Mouse (Mus musculus) left cerebral cortex, postnatal 10 days (tissue): ENCODE results near the gene Mgat5. TPM values are rescaled to one million over a fixed set of nuclear protein-coding genes. Genes with fewer than 3 reads are reported as not detected.

Source experiments
- DNase-seq, 2 experiments: peaks; one replicate each; pipeline ENCODE4 v3.0.0; 2021 to 2022; ENCODE audit warnings: low spot score in 2 of 2, mixed read lengths in 1 of 2; ENCODE audit errors: extremely low spot score in 1 of 2
- intact Hi-C: fragments of 180-260 bp; cut with DNase I; formaldehyde crosslinking; loops from one replicate; pipeline ENCODE4 v1.15.1; 2025
- total RNA-seq, 2 experiments: library from RNA; stranded (reverse); gene quantifications; 2 replicates each; pipeline ENCODE4 v1.2.3; 2021

Mgat5 gene
- 10 to 100 TPM; 76.8 to 77.1 TPM for total RNA-seq

- intact Hi-C loops, result loop anchor here (2.0 to 5.0 kb wide), 3 partner anchors 188 to 254 kb away; no protein-coding TSS in a partner anchor
- peak; percentile 86 to 93 for DNase-seq
These were observed at the start of gene Mgat5 for GRCm38 (mm10) chr1:127204817-127205485. TSS of gene Mgat5 (plus strand) at chr1:127205015.

DNA sequence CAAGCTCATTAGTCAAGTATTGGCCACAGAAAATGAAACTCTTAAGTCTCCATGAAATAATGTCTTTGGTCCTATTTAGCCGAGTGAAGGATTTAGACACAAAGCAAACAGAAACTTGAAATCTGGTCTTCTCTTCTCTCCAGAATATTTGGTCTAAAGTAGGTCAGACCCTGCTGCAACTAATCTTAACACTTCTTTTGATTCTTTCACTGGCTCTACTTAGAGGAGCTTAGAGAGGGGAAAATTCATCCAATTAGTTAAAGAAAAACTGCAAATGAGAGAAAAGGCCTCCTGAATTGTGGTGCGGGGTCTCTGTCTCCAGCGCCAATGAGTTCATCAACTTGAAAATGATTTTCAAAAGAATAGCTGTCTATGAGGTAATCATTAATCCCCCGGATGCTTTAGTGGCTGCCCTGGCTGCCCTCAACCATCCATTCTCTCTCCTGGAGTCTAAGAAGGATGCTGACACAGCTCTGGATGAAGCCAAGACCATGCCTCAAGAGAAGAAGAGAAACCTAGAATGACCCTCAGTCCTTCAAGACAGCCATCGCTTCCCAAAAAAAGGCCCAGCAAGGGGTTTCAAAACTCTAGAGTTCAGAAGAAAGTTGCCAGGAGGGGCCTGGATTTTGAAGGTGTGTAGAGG, 44.6 kb upstream of the Mgat5 start:
- intact Hi-C loops, result no loop called here
- DNase-seq, result no peak

DNA sequence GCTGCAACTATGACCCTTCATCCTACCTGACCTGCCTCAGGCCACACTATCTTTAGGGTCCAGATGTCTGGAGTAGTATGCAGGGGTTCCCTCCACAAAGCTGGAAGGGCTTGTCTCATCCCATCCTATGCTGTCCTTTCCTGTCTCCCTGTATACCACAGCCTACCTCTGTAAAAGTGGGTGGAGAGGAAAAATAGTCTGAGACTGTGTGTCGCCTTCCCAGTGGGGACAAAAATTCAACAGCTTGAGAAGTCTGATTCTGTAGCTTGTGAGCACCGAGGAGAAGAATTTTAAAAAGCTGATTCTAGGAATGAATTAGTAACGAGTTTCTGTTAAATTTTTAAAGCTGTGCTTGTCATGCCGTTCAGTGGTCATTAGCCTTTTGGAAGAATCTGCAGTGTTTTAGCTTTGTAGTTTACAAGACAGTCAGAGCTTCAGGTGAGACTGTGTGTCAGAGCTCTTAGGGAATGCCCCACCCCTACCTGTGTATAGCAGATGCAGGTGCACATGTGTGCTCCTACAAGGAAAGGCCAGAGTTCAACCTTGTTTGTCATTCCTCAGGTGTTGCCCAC, 40.1 kb upstream of the Mgat5 start:
- intact Hi-C loops, result no loop called here
- no peak for DNase-seq

DNA sequence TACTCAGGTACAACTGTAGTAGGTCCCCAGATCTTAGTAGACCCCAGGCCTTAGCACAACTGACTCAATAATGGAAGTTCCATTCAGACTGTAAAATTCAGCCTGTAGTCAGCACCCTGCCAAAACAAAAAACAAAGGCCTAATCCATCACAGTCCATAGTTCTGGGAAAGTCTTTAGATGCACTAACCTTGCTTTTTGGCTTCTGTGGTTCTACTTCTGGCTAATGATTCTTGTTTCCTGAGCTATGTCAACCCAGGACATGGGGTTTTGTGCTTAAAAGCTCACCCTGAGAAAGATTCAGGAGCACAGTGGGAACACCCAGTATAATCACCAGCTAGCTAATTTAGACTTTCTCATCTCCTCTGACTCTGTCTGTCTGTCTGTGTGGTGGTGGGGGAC, 38.3 kb upstream of the Mgat5 start:
- no peak for DNase-seq
- intact Hi-C loops, result no loop called here

DNA sequence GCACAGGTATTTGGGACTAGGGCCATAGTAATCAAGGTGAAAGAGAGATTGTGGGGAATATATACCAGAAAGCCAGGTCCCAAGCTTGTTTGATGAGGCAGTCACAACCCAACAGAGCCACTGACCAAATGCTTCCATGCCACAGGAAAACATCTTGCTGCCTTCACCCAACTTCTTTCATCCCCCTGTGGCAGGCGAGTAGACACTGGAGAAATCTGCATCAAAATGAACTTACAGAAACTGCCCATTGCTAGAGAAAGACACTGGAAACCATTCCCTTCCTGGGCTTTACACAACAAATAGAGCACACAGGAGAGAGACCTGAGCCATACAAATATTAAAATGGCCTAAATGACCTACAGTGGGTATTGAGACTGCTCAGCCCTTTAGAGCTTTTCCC, 37.2 kb upstream of the Mgat5 start:
- intact Hi-C loops, result no loop called here

GRCm38 (mm10) chr1:127168205-127168604, 36.6 kb upstream of the Mgat5 start:
- peak in 1 of 2 experiments; percentile 22 for DNase-seq
- intact Hi-C loops, result no loop called here

More for the DNA sequence above, 37.2 kb upstream of the Mgat5 start:
- no peak for DNase-seq

DNA sequence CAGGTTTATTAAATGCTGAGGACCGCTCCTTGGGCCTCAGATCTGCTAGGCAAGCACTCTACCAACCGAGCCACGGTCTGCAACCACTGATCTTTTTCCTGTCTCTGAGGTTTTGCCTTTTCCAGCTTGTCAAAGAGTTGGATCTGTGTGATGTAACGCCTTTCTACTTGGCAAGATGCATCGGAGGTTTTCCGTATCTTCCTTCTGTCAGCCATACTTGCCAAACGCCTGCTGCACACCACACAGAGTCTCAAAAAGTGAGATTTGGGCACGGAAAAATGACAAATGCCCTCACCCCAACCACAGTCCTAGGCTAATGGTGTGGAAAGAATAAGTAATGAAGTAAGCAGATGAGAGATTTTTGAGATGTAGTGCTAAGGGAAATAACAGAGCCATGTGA, 35.3 kb upstream of the Mgat5 start:
- DNase-seq, result peak in 1 of 2 experiments; percentile 41
- intact Hi-C loops, result no loop called here

DNA sequence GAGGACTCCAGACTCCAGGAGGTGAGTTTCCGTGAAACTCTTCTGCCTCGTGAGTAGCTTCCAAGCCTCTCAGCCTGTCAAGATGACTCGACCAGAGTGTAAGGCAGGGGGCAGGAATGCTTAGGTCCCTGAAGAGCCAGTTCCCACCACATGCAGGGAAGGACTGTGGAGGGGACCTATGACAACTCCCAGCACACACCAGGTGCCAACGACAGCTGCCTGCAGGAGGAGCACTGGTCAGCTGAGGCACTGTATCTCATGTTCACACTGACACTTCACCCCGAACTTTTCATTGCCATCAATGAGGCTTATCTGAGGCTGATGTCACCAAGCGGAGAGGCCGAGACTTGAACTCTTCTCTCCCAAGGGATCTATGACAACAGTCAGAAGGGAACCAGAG, 33.5 kb upstream of the Mgat5 start:
- intact Hi-C loops, result no loop called here
- no peak for DNase-seq

DNA sequence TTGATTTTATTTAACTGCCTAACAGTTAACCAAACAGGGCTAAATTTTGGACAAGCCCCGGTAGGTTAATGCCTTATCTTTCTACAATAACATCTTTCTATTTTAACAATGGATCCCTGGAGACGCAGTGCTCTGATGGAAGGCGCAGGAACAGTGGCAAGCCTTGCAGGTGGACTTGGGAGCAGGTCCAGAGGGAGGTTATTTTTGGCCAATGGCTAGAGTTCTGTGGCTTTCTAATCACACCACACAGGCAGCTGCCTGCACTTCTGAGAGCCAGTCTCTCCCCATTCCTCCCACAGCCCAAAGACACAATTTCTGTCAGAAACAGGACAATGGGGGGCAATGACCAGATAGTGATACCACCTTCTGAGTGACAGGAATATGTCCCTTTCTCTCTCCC, 31.4 kb upstream of the Mgat5 start:
- intact Hi-C loops, result no loop called here
- DNase-seq, result no peak

DNA sequence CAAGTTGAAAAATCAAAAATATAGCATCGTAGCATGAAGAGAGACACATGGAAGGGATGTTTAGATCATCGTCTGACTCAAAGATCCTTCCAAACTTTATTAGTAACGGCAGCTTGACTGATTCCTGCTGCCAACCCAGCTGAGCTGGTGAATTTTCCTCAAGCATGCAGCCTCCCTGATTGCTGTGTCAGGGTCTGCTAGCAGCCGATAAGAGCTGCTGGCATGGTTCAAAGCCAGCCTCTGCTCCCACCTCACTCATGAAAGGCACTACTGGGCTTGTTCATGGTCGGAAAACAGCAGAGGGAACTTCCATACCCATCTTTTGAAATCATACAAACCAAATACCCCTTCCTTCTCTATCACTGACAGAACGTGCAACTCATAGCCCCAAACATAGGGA, 12.4 kb upstream of the Mgat5 start:
- intact Hi-C loops, result no loop called here
- DNase-seq, result no peak

GRCm38 (mm10) chr1:127199186-127199585, 5.6 kb upstream of the Mgat5 start:
- intact Hi-C loops, result no loop called here
- DNase-seq, result no peak

DNA sequence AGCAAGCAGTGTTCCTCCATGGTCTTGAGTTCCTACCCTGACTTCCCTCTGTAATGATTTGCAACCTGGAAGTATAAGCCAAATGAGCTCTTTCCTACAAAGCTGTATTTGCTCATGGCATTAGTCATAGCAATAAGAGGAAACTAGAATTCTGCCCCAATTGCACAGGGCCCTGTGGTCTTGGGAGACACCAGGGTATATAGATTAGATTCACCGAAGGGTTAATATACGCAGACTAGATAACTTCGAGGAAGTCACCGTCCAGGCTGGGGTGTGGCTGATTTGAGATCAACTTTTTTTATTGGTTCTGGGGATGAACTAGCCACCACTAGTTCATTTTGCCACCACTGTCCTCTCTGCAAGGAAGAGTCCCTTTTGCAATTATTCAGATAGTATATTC, 2.5 kb upstream of the Mgat5 start:
- DNase-seq, result no peak
- intact Hi-C loops, result loop anchor here (5.0 kb wide), 2 partner anchors 185 to 205 kb away; no protein-coding TSS in a partner anchor

- intact Hi-C loops, result loop anchor here (5.0 kb wide), 2 partner anchors 186 to 204 kb away; no protein-coding TSS in a partner anchor
- DNase-seq, result peak; percentile 34 to 51
These were observed 1.5 kb upstream of the Mgat5 start for GRCm38 (mm10) chr1:127203231-127203764.

DNA sequence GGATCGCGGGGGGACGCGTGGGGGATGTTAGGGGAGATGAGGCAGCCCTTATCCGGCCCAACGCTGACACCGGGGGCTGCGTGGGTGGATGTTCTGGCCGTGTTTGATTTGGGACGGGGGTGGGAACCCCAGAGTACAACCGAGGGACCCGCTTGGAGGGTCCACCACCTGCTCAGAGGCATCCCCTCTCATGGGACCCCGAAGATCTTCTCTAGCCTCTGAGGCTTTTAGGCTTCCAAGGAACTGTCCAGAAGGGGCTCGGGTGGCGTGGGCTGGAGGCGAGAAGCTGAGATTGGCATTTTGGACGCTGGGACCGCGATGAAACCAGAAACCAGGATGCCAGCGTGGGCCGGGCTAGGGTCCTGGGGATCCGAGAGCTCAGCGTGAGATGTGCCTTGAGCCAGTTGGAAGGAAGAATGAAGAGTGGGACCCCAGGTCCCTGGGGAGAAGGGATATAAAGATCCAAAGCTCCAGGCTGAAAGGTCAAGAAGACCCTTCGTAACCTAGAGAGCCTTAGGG, 745 bp downstream of the Mgat5 start:
- intact Hi-C loops, result loop anchor here (2.0 kb wide), 1 partner anchor 253 kb away; no protein-coding TSS in a partner anchor
- DNase-seq, result peak in 1 of 2 experiments; percentile 68

DNA sequence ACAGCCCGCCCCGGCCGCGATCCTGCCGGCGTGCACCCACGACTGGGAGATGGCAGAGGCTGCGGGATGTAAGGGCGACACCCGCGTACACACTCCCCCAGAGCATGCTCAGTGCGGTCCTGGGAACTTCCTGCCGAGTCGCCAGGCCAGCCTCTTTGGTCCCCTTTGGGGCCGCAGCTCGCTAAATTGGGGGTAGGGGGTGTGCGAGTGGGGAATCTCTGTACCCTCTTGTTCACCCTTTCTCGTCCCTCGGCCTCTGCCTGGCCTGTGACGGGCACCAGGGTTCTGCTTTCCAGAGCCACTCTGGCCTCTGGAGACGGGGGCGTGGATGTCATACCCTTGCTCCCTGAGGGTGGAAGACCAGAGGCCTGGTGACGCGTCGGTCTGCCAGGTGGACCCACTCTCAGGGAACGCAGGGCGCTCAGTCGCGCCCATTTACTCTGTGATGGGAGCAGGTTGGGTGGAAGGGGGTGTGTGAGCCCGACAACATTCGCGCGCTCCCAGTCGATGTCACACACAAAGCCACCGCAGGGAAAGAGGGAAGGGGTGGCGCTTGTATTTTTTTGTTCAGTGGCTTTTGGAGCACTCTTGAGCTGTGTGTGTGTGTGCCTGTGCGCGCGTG, 1.3 kb downstream of the Mgat5 start:
- DNase-seq, result peak in 1 of 2 experiments; percentile 60
- intact Hi-C loops, result no loop called here

DNA sequence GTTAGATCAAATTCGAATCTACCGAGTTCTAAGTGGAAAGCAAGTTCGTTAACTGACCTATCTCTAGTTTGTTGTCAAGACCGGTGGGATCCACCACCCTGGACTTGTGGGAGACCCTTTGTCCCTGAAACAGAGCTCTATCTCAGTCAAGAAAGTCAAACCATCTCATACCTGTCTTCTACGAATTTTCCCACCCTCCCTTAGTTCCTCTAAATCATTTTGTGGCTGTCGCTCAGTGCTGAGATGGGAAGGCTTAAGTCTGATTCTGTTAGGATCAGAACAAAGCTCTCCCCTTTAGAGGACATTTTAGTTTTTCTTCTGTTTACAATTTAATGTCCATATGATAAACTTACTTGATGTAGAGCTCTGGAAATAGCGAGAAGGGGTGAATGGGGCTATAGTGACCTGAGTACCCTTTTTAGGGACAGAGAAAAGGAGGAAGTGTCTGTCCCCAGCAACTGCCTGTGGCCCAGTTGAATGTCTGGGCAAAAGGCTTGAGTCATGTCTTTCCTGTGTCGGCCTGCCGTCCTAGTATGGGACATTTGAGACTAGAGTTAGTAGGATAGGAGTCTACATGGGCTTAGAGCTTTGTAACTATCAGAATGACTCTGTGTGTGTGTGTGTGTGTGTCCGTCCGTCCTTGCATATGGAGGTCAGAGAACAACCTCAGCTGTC, 2.2 kb downstream of the Mgat5 start:
- intact Hi-C loops, result no loop called here
- DNase-seq, result no peak

GRCm38 (mm10) chr1:127208167-127208566, 3.4 kb downstream of the Mgat5 start:
- intact Hi-C loops, result no loop called here
- DNase-seq, result peak in 1 of 2 experiments; percentile 29

DNA sequence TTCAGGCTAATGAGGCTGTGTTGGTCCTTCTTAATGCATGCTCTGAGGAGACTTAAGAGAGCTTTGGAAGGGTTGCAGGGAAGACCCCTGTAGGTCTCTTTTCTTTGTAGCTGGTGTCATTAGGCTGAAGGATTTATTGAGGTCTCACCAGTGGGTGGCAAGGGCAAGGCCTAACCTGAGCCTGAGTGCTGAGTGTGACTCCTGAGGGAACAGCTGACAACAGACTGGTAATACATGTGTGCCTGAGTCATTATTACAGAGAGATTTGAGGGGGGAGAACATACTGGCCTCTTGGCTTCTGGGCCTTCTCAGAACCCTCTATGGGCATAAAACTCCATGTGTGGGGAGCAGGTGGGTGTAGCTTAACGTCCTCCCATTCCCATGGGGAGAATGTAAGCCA, 8.0 kb downstream of the Mgat5 start:
- no peak for DNase-seq
- intact Hi-C loops, result no loop called here

DNA sequence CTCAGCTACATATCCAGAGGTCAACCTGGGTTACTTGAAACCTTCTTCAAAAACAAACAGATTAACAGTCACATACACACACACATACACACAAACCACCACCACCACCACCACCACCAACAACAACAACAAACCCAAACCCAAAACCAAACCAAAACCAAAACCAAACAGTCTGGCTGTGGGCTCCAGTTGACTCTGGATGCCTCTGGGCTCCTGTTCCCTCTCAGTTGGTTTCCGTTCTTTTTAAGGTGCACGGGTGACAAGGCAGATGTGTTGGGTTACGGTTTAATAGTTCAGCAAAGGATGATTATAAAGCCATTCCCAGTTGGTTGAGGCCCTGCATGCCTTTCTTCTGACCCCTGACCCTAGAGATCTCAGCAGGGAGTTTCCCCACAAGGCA, 8.6 kb downstream of the Mgat5 start:
- no peak for DNase-seq
- intact Hi-C loops, result no loop called here
